ENCODE assay signal across 10 mouse cellular contexts in genomic region chr17:43903807-43904771, GRCm38 (mm10).
DNase-seq lines count a peak whose midpoint lies in the region; ATAC-seq and TF ChIP-seq lines count a peak whose summit lies in the region.
"Had no signal": no experiment of that assay in that cellular context is flagged by ENCODE, and none has a peak within 500 bp of the region (broad histone marks: within the 10 kb centered on the region; RNA-seq: fewer than 3 reads in every experiment).

No protein-coding gene starts in this region.

- no peak overlapping the region for H3K4me2 ChIP-seq in hindbrain, postnatal 0 days (ENCODE audit: low read depth, low read length)
- no peak overlapping the region for H3K4me2 ChIP-seq in hindbrain, embryonic 12.5 days (replicated peaks)
- peak overlapping the region; percentile 43; the same call in 1 of the 2 replicates for H3K4me2 ChIP-seq in heart, postnatal 0 days (ENCODE audit: low read depth, low read length)
- H3K4me2 ChIP-seq: embryonic facial prominence, embryonic 15.5 days; hindbrain, embryonic 13.5 days; neural tube, embryonic 12.5 days had no signal

- WGBS in hindbrain, postnatal 0 days: 51% methylated on average over 9 of the region's 9 CpGs
- WGBS in hindbrain, embryonic 12.5 days: 82% methylated on average over 9 of the region's 9 CpGs
- WGBS in heart, postnatal 0 days: 34% methylated on average over 9 of the region's 9 CpGs

- H3K4me1 ChIP-seq in hindbrain, postnatal 0 days (ENCODE audit: insufficient read depth, low read length): peaks cover 6% of the 10 kb centered on the region
- no peaks in the 10 kb centered on the region for H3K4me1 ChIP-seq in hindbrain, embryonic 12.5 days
- H3K4me1 ChIP-seq in heart, postnatal 0 days (ENCODE audit: control insufficient read depth, insufficient read depth): peaks cover 40% of the 10 kb centered on the region; the same call in 1 of the 2 replicates

- no peak overlapping the region for H3K4me3 ChIP-seq in hindbrain, postnatal 0 days (ENCODE audit: low read length)
- no peak overlapping the region for H3K4me3 ChIP-seq in hindbrain, embryonic 12.5 days
- no peak overlapping the region for H3K4me3 ChIP-seq in heart, postnatal 0 days (ENCODE audit: low read depth, low read length)
- H3K4me3 ChIP-seq: embryonic facial prominence, embryonic 15.5 days; hindbrain, embryonic 13.5 days; neural tube, embryonic 12.5 days had no signal

- TF ChIP-seq CTCF in hindbrain, postnatal 0 days (IDR thresholded peaks at IDR 0.05; ENCODE audit: low read depth): no peak
- TF ChIP-seq CTCF in heart, postnatal 0 days (IDR thresholded peaks at IDR 0.05; ENCODE audit: low read depth): no peak

- no peak for TF ChIP-seq EP300 in heart, postnatal 0 days (IDR thresholded peaks at IDR 0.05; ENCODE audit: low read depth)

- peak; percentile 56 for DNase-seq in hindbrain, postnatal 0 days (ENCODE audit: low spot score)
- DNase-seq in right cerebral cortex, adult 18-20 months: peak; percentile 35
- DNase-seq in right cerebral cortex, postnatal 10 days (ENCODE audit: low spot score in 2 of 2): no peak
- DNase-seq in heart, postnatal 0 days (ENCODE audit: low spot score): peak; percentile 82
- DNase-seq in embryo, embryonic 10 days (ENCODE audit: low spot score): no peak

- ATAC-seq in hindbrain, postnatal 0 days: no peak
- no peak for ATAC-seq in hindbrain, embryonic 12.5 days (ENCODE audit: low FRiP score)
- peak; percentile 79 for ATAC-seq in heart, postnatal 0 days (ENCODE audit: insufficient read depth, low read depth)
- ATAC-seq in granulocyte monocyte progenitor cell, adult 5-6 weeks (replicated peaks; ENCODE audit: poor library complexity, severe bottlenecking): no peak

- H3K36me3 ChIP-seq in hindbrain, postnatal 0 days (ENCODE audit: insufficient read depth, low read length): no peaks in the 10 kb centered on the region
- H3K36me3 ChIP-seq in hindbrain, embryonic 12.5 days: no peaks in the 10 kb centered on the region
- H3K36me3 ChIP-seq in heart, postnatal 0 days (replicated peaks; ENCODE audit: control insufficient read depth, insufficient read depth, low read length): no peaks in the 10 kb centered on the region
- H3K36me3 ChIP-seq: embryonic facial prominence, embryonic 15.5 days; hindbrain, embryonic 13.5 days; neural tube, embryonic 12.5 days had no signal

- no peaks in the 10 kb centered on the region for H3K27me3 ChIP-seq in hindbrain, postnatal 0 days (ENCODE audit: insufficient read depth, low read length)
- H3K27me3 ChIP-seq in hindbrain, embryonic 12.5 days: no peaks in the 10 kb centered on the region
- no peaks in the 10 kb centered on the region for H3K27me3 ChIP-seq in heart, postnatal 0 days (ENCODE audit: control insufficient read depth, insufficient read depth, low read length)
- H3K27me3 ChIP-seq: embryonic facial prominence, embryonic 15.5 days; hindbrain, embryonic 13.5 days; neural tube, embryonic 12.5 days had no signal

- H3K9ac ChIP-seq in hindbrain, postnatal 0 days (replicated peaks; ENCODE audit: low read length): no peak overlapping the region
- no peak overlapping the region for H3K9ac ChIP-seq in hindbrain, embryonic 12.5 days
- 0 out of 2 replicates have a peak overlapping the region, but pooled peaks have one; percentile 27 for H3K9ac ChIP-seq in heart, postnatal 0 days (replicated peaks; ENCODE audit: low read depth, low read length)
- H3K9ac ChIP-seq: embryonic facial prominence, embryonic 15.5 days; hindbrain, embryonic 13.5 days; neural tube, embryonic 12.5 days had no signal

- H3K9me3 ChIP-seq in hindbrain, postnatal 0 days (ENCODE audit: low read length): no peaks in the 10 kb centered on the region
- no peaks in the 10 kb centered on the region for H3K9me3 ChIP-seq in hindbrain, embryonic 12.5 days (replicated peaks)
- H3K9me3 ChIP-seq in heart, postnatal 0 days (replicated peaks; ENCODE audit: control insufficient read depth, low read length): no peaks in the 10 kb centered on the region
- H3K9me3 ChIP-seq: embryonic facial prominence, embryonic 15.5 days; hindbrain, embryonic 13.5 days; neural tube, embryonic 12.5 days had no signal

- no peak overlapping the region for H3K27ac ChIP-seq in hindbrain, postnatal 0 days
- H3K27ac ChIP-seq in hindbrain, embryonic 12.5 days: no peak overlapping the region
- peak overlapping the region; percentile 78 for H3K27ac ChIP-seq in heart, postnatal 0 days (ENCODE audit: low read depth)
- H3K27ac ChIP-seq: embryonic facial prominence, embryonic 15.5 days; neural tube, embryonic 12.5 days had no signal

Comparison
In these comparisons a context has a peak if more than half of its experiments do, and no peak if none do; other contexts are left out.
1. DNase-seq: peak in hindbrain, postnatal 0 days (single experiment), right cerebral cortex, adult 18-20 months (single experiment) and heart, postnatal 0 days (single experiment); none in right cerebral cortex, postnatal 10 days (0 of 2) and embryo, embryonic 10 days (single experiment).